Mouse (Mus musculus): ENCODE results near the gene Dhx30. TPM values are rescaled to one million over a fixed set of nuclear protein-coding genes. Genes with fewer than 3 reads are reported as not detected.
"Not testable (repeated sequence)": the region's sequence is repeated elsewhere in the genome, so short reads cannot be mapped to it uniquely, and the experiment has no call there.

Gene Dhx30
- polyA plus RNA-seq, 1 experiment from 2014 or later, result 43.5 TPM

GRCm38 (mm10) chr9:110093303-110093702 is 24.3 kb downstream of the Dhx30 start:
- no peak overlapping the region for H3K4me2 ChIP-seq (replicated peaks; ENCODE audit: low read depth)
- no peak for ATAC-seq (ENCODE audit: low FRiP score, low TSS enrichment)
- H3K9ac ChIP-seq (ENCODE audit: low read length), result no peak overlapping the region
- WGBS, result 81% methylated on average over 4 of the region's 4 CpGs
- no peak for DNase-seq (ENCODE audit: low spot score)
- TF ChIP-seq CTCF (IDR thresholded peaks at IDR 0.05; ENCODE audit: low read depth) (peak; percentile 41), EP300 (optimal IDR thresholded peaks at IDR 0.05) (no peak)
- peaks cover 37% of the 10 kb centered on the region for H3K36me3 ChIP-seq (ENCODE audit: control insufficient read depth, insufficient read depth, low read length)
- no peak overlapping the region for H3K27ac ChIP-seq (replicated peaks)
- no peaks in the 10 kb centered on the region for H3K4me1 ChIP-seq (replicated peaks; ENCODE audit: control insufficient read depth, insufficient read depth)
- no peak overlapping the region for H3K4me3 ChIP-seq (ENCODE audit: low read depth, low read length)
- H3K27me3 ChIP-seq (ENCODE audit: control insufficient read depth, insufficient read depth, low read length), result no peaks in the 10 kb centered on the region
- H3K9me3 ChIP-seq (ENCODE audit: control insufficient read depth, low read length), result no peaks in the 10 kb centered on the region

- no peaks in the 10 kb centered on the region for H3K9me3 ChIP-seq (ENCODE audit: control insufficient read depth, low read length)
- no peak overlapping the region for H3K27ac ChIP-seq (replicated peaks)
- H3K9ac ChIP-seq (ENCODE audit: low read length), result no peak overlapping the region
- H3K36me3 ChIP-seq (ENCODE audit: control insufficient read depth, insufficient read depth, low read length), result peaks cover 54% of the 10 kb centered on the region
- DNase-seq (ENCODE audit: low spot score) (no peak), ATAC-seq (ENCODE audit: low FRiP score, low TSS enrichment) (no peak)
- H3K4me3 ChIP-seq (ENCODE audit: low read depth, low read length), result no peak overlapping the region
- 90% methylated on average over 8 of the region's 8 CpGs for WGBS
- H3K4me2 ChIP-seq (replicated peaks; ENCODE audit: low read depth), result no peak overlapping the region
- TF ChIP-seq CTCF (IDR thresholded peaks at IDR 0.05; ENCODE audit: low read depth), result no peak
- no peak for TF ChIP-seq EP300 (optimal IDR thresholded peaks at IDR 0.05)
- no peaks in the 10 kb centered on the region for H3K4me1 ChIP-seq (replicated peaks; ENCODE audit: control insufficient read depth, insufficient read depth)
- no peaks in the 10 kb centered on the region for H3K27me3 ChIP-seq (ENCODE audit: control insufficient read depth, insufficient read depth, low read length)
These were observed 31.9 kb downstream of the Dhx30 start for GRCm38 (mm10) chr9:110085693-110086092.

- ATAC-seq (ENCODE audit: low FRiP score, low TSS enrichment) (peak; percentile 61), DNase-seq (ENCODE audit: low spot score) (no peak)
- H3K4me3 ChIP-seq (ENCODE audit: low read depth, low read length), result no peak overlapping the region
- H3K36me3 ChIP-seq (ENCODE audit: control insufficient read depth, insufficient read depth, low read length), result peaks cover 56% of the 10 kb centered on the region
- no peaks in the 10 kb centered on the region for H3K27me3 ChIP-seq (ENCODE audit: control insufficient read depth, insufficient read depth, low read length)
- H3K9me3 ChIP-seq (ENCODE audit: control insufficient read depth, low read length), result no peaks in the 10 kb centered on the region
- TF ChIP-seq CTCF (IDR thresholded peaks at IDR 0.05; ENCODE audit: low read depth) (no peak), EP300 (optimal IDR thresholded peaks at IDR 0.05) (no peak)
- H3K9ac ChIP-seq (ENCODE audit: low read length), result no peak overlapping the region
- 65% methylated on average over 25 of the region's 25 CpGs for WGBS
- peak overlapping the region; percentile 45 for H3K27ac ChIP-seq (replicated peaks)
- no peaks in the 10 kb centered on the region for H3K4me1 ChIP-seq (replicated peaks; ENCODE audit: control insufficient read depth, insufficient read depth)
- H3K4me2 ChIP-seq (replicated peaks; ENCODE audit: low read depth), result no peak overlapping the region
These were observed 33.2 kb downstream of the Dhx30 start for GRCm38 (mm10) chr9:110084201-110084964.

GRCm38 (mm10) chr9:110081066-110081465 is 36.6 kb downstream of the Dhx30 start:
- no peaks in the 10 kb centered on the region for H3K27me3 ChIP-seq (ENCODE audit: control insufficient read depth, insufficient read depth, low read length)
- TF ChIP-seq EP300 (optimal IDR thresholded peaks at IDR 0.05) (no peak), CTCF (IDR thresholded peaks at IDR 0.05; ENCODE audit: low read depth) (no peak)
- peaks cover 36% of the 10 kb centered on the region for H3K36me3 ChIP-seq (ENCODE audit: control insufficient read depth, insufficient read depth, low read length)
- H3K4me1 ChIP-seq (replicated peaks; ENCODE audit: control insufficient read depth, insufficient read depth), result no peaks in the 10 kb centered on the region
- 69% methylated on average over 3 of the region's 3 CpGs for WGBS
- no peak overlapping the region for H3K4me2 ChIP-seq (replicated peaks; ENCODE audit: low read depth)
- H3K27ac ChIP-seq (replicated peaks), result no peak overlapping the region
- H3K4me3 ChIP-seq (ENCODE audit: low read depth, low read length), result no peak overlapping the region
- no peak overlapping the region for H3K9ac ChIP-seq (ENCODE audit: low read length)
- ATAC-seq (ENCODE audit: low FRiP score, low TSS enrichment) (no peak), DNase-seq (ENCODE audit: low spot score) (no peak)
- no peaks in the 10 kb centered on the region for H3K9me3 ChIP-seq (ENCODE audit: control insufficient read depth, low read length)

GRCm38 (mm10) chr9:110076468-110076867 is 41.2 kb downstream of the Dhx30 start:
- not testable (repeated sequence) for H3K27me3 ChIP-seq (ENCODE audit: control insufficient read depth, insufficient read depth, low read length); H3K27ac ChIP-seq (replicated peaks); H3K9me3 ChIP-seq (ENCODE audit: control insufficient read depth, low read length); H3K4me2 ChIP-seq (replicated peaks; ENCODE audit: low read depth); H3K9ac ChIP-seq (ENCODE audit: low read length); H3K4me1 ChIP-seq (replicated peaks; ENCODE audit: control insufficient read depth, insufficient read depth); H3K4me3 ChIP-seq (ENCODE audit: low read depth, low read length); DNase-seq (ENCODE audit: low spot score); ATAC-seq (ENCODE audit: low FRiP score, low TSS enrichment)
- peaks cover 10% of the 10 kb centered on the region for H3K36me3 ChIP-seq (ENCODE audit: control insufficient read depth, insufficient read depth, low read length)
- WGBS, result 69% methylated on average over 4 of the region's 7 CpGs

- no peak overlapping the region for H3K4me2 ChIP-seq (replicated peaks; ENCODE audit: low read depth)
- 3% methylated on average over 1 of the region's 1 CpGs for WGBS
- TF ChIP-seq CTCF (IDR thresholded peaks at IDR 0.05; ENCODE audit: low read depth) (peak; percentile 87), EP300 (optimal IDR thresholded peaks at IDR 0.05) (no peak)
- DNase-seq (ENCODE audit: low spot score) (peak; percentile 72), ATAC-seq (ENCODE audit: low FRiP score, low TSS enrichment) (0 out of 2 replicates have a peak, but pooled peaks have one; percentile 38)
- peaks cover 10% of the 10 kb centered on the region for H3K36me3 ChIP-seq (ENCODE audit: control insufficient read depth, insufficient read depth, low read length)
- H3K27me3 ChIP-seq (ENCODE audit: control insufficient read depth, insufficient read depth, low read length), result no peaks in the 10 kb centered on the region
- H3K9ac ChIP-seq (ENCODE audit: low read length), result no peak overlapping the region
- H3K9me3 ChIP-seq (ENCODE audit: control insufficient read depth, low read length), result no peaks in the 10 kb centered on the region
- H3K4me3 ChIP-seq (ENCODE audit: low read depth, low read length), result no peak overlapping the region
- no peaks in the 10 kb centered on the region for H3K4me1 ChIP-seq (replicated peaks; ENCODE audit: control insufficient read depth, insufficient read depth)
- no peak overlapping the region for H3K27ac ChIP-seq (replicated peaks)
These were observed 45.8 kb downstream of the Dhx30 start for GRCm38 (mm10) chr9:110071843-110072242.
